Mouse (Mus musculus): Measurements from ENCODE around the gene Fam126a.

GRCm38 (mm10) chr5:24077739-24078306 lies 47.3 kb upstream of the Fam126a start:
- no peak for TF ChIP-seq POLR2A (IDR thresholded peaks at IDR 0.05; ENCODE audit: low read depth, low read length)
- TF ChIP-seq CTCF (IDR thresholded peaks at IDR 0.05; ENCODE audit: extremely low read depth, insufficient read depth, insufficient read length, insufficient replicate concordance) = no peak

All from spleen, adult 2 months (tissue).